Mouse (Mus musculus) liver, adult 2 months (tissue): ENCODE measurements around the gene Rad51ap2.

Experiments used
- CTCF ChIP-seq: fragments of 200-500 bp; IDR thresholded peaks from 2 replicates; pipeline ENCODE4 v1.5.1; 2011; ENCODE audit warnings: low read depth, low read length, control low read depth
- POLR2A ChIP-seq: fragments of 200-500 bp; IDR thresholded peaks from 2 replicates; pipeline ENCODE4 v1.6.1; 2011; ENCODE audit warnings: low read length, control low read depth; ENCODE audit not compliant: insufficient read depth; ENCODE audit errors: extremely low read depth

DNA sequence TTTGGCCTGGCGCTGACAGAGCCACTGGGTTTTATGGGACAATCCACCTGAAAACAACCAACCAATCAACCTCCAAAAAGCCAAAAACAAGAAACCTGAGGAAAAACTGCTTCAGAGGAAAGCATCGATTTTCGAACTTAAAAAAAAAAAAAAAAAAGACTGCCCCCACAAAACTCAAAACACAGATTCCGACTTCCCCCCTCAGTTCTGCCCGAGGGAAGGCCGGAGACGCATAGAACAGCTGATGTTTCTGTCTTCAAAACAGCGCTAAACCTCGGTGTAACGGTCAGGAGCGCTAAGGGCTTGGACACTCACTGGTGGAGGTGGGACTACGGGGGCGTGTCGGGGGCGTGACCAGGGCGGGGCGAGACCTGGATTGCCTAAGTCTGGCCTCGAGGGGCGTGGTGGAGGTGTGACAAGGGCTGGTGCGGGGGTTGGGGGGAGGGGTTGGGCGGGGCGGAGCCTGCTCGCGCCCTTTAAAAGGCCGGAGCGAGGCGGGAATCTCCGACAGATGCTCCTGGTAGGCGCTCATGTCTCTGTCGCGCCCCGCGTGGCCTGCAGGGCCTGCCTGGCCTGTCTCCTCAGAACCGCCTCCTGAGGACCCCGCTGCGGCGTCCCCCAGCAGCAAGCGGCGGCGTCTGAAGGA, at the start of gene Rad51ap2:
- TF ChIP-seq CTCF, result no peak
- no peak for TF ChIP-seq POLR2A
